Mouse (Mus musculus) midbrain, embryonic 10.5 days (tissue): ENCODE results near the gene Esp3. TPM values are rescaled to one million over a fixed set of nuclear protein-coding genes. Genes with fewer than 3 reads are reported as not detected.
"Not testable (repeated sequence)": the region's sequence is repeated elsewhere in the genome, so short reads cannot be mapped to it uniquely, and the experiment has no call there.

Source experiments
- DNase-seq: peaks from one replicate; pipeline ENCODE4 v3.0.0-alpha.2; 2017; ENCODE audit warnings: low spot score
- H3K27ac ChIP-seq: fragments of 300-500 bp; sonication (generic); replicated peaks from 2 replicates; pipeline ENCODE4 v1.5.1; 2016; ENCODE audit warnings: mild to moderate bottlenecking
- H3K27me3 ChIP-seq: fragments of 300-500 bp; sonication (generic); 2 replicates; pipeline ENCODE4 v1.6.1; 2016; ENCODE audit warnings: low read depth, mild to moderate bottlenecking; ENCODE audit not compliant: poor library complexity, severe bottlenecking
- H3K36me3 ChIP-seq: fragments of 300-500 bp; sonication (generic); 2 replicates; pipeline ENCODE4 v1.6.1; 2016; ENCODE audit warnings: mild to moderate bottlenecking, moderate library complexity
- H3K4me1 ChIP-seq: fragments of 300-500 bp; sonication (generic); 2 replicates; pipeline ENCODE4 v1.6.1; 2016
- H3K4me3 ChIP-seq: fragments of 300-500 bp; sonication (generic); 2 replicates; pipeline ENCODE4 v1.5.1; 2016; ENCODE audit warnings: mild to moderate bottlenecking, moderate library complexity
- H3K9me3 ChIP-seq: fragments of 300-500 bp; sonication (generic); replicated peaks from 2 replicates; pipeline ENCODE4 v1.6.1; 2016; ENCODE audit warnings: mild to moderate bottlenecking
- WGBS: fragments of 180-500 bp; shearing (Covaris S2); methylation state at CpG from one replicate; pipeline ENCODE4 v1.1.7; 2016; 5-methylcytosine and 5-hydroxymethylcytosine counted together
- polyA plus RNA-seq: library from polyadenylated mRNA; unstranded; fragments of >200 nt; fragmentation: Nextera tagmentation; extraction: Ambion mirVana; gene quantifications from 2 replicates; pipeline ENCODE4 v1.2.1, GENCODE M21; 2016

Esp3 gene
- not detected in 2 replicates for polyA plus RNA-seq

GRCm38 (mm10) chr17:40631775-40632174 lies at the start of gene Esp3:
Gene Esp3 (plus strand): TSS chr17:40632075.
- DNase-seq, H3K27me3 ChIP-seq, H3K9me3 ChIP-seq, H3K4me1 ChIP-seq, H3K36me3 ChIP-seq, H3K27ac ChIP-seq, H3K4me3 ChIP-seq: not testable (repeated sequence)
- WGBS, result 93% methylated on average over 1 of the region's 1 CpGs

DNA sequence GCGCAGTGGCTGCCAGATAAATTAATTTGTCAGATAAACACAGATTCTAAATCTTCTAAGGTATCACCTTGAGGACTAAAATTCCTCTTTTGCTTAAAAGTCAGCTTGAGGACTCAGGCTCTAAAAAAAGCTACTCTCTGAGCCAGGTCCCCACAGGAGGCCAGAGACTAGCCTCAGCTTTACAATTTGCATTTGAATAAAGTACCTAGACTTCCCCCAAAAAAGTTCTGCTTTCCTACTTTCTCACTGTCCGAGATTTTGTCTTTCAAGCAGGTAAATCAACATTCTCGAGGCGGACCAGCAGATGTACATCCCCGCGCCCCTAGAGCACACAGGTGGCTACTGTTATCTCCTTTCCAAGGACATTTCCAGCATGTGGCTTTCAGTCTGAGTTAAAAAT lies 48.0 kb upstream of the Esp3 start:
- H3K9me3 ChIP-seq, H3K27me3 ChIP-seq, H3K4me3 ChIP-seq, H3K4me1 ChIP-seq, H3K36me3 ChIP-seq, H3K27ac ChIP-seq, DNase-seq: not testable (repeated sequence)
- WGBS, result 39% methylated on average over 6 of the region's 6 CpGs

DNA sequence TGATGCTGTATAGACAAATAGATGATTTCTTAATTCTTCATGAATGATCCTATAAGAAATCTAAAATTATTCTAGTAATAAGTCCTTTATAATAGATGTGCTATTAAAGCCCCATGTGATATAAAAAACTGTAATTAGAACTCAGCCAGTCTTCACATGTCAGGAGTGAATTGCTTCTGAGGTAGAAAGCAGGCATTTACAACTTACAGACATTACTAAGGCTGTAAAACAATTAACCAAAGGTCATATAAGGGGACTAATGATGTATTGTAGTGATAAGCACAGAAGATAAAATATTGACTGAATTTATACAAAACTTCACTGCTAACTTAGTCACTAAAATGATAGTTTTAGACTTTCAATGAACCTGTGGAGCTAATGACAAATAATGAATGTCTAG lies 40.6 kb upstream of the Esp3 start:
- H3K36me3 ChIP-seq, result no peaks in the 10 kb centered on the region
- H3K27ac ChIP-seq, result no peak overlapping the region
- H3K27me3 ChIP-seq, result no peaks in the 10 kb centered on the region
- H3K9me3 ChIP-seq, result no peaks in the 10 kb centered on the region
- DNase-seq, result no peak
- 0 out of 2 replicates have a peak, but pooled peaks cover 3% of the 10 kb centered on the region for H3K4me1 ChIP-seq
- H3K4me3 ChIP-seq, result no peak overlapping the region

DNA sequence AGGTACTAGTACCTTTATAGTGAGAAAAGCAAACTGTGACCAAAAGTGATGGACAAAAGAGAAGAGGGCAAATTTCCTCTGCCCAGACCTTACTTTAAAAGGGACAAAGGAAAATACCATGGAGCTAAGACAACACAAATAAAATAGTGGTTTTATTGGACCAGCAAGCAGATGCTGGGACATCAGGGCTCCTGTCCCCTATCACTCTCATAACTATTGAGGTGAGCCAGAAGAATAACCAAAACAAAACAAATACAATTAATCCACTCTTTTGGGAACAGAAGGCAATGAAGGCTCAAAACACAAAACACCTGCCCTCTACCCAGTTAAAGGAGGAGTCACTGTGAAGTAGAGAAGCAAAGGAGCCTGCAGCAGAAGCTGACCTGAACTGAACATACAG lies 33.6 kb upstream of the Esp3 start, which contains the start of gene Esp4:
Esp4 (plus strand) TSS at position 301 of the 400 bp plus-strand sequence.
- no peak within 1 kb of the TSS for H3K4me3 ChIP-seq
- no peak within 1 kb of the TSS for H3K27ac ChIP-seq
- 0 out of 2 replicates have a peak, but pooled peaks cover 3% of the 10 kb centered on the region for H3K4me1 ChIP-seq
- no peaks in the 10 kb centered on the region for H3K9me3 ChIP-seq
- no peaks in the 10 kb centered on the region for H3K36me3 ChIP-seq
- no peaks in the 10 kb centered on the region for H3K27me3 ChIP-seq
- DNase-seq, result no peak

DNA sequence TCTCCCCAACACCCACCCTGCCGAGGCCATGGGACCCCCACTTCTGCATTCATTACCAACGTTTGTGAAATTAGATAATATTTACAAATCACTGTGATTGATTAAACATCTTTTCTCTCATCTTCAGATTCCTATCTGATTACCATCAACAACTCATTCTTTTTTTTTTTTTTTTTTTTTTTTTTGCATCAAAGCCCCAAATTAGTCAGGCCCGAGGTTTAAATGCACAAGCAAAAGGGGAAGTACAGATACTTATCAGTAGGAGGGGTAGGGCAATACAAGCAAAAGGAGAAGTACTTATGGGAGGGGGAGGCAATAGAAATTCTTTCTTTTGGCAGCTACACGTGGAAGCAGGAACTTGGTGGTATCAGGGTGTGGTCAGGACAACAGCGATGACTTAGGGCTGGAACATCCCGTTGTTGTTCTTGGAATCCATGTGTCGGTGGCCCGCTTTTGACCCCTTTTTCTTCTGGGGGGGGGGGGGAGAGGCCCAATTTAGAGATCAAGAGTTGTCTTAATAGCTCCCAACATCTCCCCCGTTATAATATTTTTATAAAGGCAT lies 30.3 kb downstream of the Esp3 start:
- H3K4me3 ChIP-seq, H3K9me3 ChIP-seq, H3K27ac ChIP-seq, DNase-seq, H3K36me3 ChIP-seq, H3K4me1 ChIP-seq, H3K27me3 ChIP-seq: not testable (repeated sequence)
- 76% methylated on average over 9 of the region's 9 CpGs for WGBS

DNA sequence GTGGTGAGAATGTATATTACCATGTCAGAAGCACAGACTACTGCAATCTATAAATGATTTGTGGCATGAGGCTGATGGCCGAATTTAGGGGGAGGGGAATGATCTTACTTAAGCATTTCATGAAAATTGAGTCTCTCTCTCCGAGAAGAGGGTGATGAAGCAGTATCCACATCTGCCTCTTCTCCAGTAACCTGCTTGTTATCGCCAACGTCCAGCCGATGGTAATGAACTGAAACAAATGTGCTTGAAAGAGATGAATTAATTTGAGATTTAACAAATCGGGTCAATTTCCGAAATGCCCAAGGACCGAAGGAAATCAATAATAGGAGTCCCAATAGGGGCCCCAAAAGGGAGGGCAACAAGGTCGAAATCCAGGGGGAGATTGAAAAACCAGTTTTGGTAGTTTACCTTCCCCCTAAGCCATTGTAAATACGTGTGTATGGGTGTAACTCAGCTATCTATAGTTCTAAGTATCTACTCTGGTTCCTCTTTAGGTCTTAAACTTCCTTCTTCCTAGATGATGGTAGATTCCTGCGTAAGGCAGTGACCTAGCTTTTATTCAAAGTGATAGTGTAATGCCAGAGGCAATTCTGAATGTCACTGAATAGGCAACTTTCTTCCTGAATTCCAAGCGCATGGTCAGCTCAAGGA lies 31.4 kb downstream of the Esp3 start:
- H3K27me3 ChIP-seq, H3K4me1 ChIP-seq, DNase-seq, H3K27ac ChIP-seq, H3K4me3 ChIP-seq, H3K36me3 ChIP-seq, H3K9me3 ChIP-seq: not testable (repeated sequence)
- WGBS, result 88% methylated on average over 12 of the region's 12 CpGs

Other genes with a start within 250 kb of the Esp3 start
- not detected in 2 replicates for gene Esp8, start 112.1 kb upstream of the Esp3 start, polyA plus RNA-seq
- gene Esp6, start 70.6 kb upstream of the Esp3 start, polyA plus RNA-seq, result not detected in 2 replicates
- not detected in 2 replicates for gene Esp4, start 33.5 kb upstream of the Esp3 start, polyA plus RNA-seq
- gene Esp1, start 95.0 kb downstream of the Esp3 start, polyA plus RNA-seq, result not detected in 2 replicates
- not detected in 2 replicates for gene Crisp2, start 174.9 kb downstream of the Esp3 start, polyA plus RNA-seq
- 5.6 and 5.9 TPM in 2 replicates for gene Rhag, start 179.1 kb downstream of the Esp3 start, polyA plus RNA-seq
- gene 9130008F23Rik, start 248.5 kb downstream of the Esp3 start, polyA plus RNA-seq, result 0.85 and 1.3 TPM in 2 replicates